Mouse (Mus musculus) adrenal gland, postnatal 4 days (tissue): ENCODE measurements around the gene Tns4. TPM values are rescaled to one million over a fixed set of nuclear protein-coding genes. Genes with fewer than 3 reads are reported as not detected.

Experiments
- DNase-seq, 2 experiments: peaks; one replicate each; pipeline ENCODE4 v3.0.0; 2021 to 2022; ENCODE audit warnings: low spot score in 2 of 2, mixed read lengths in 2 of 2
- long read RNA-seq, 2 experiments: library from polyadenylated mRNA; stranded (forward); transcript quantifications; one replicate each; pipeline ENCODE4 v2.0.0; 2021
- total RNA-seq, 2 experiments: library from RNA; stranded (reverse); gene quantifications; 2 replicates each; pipeline ENCODE4 v1.2.3; 2021

The Tns4 gene
- total RNA-seq: under 1 TPM; 0.31 to 0.51 TPM
- long read RNA-seq, experiment 1, partial matches to known transcripts: 1 of 1 reads
- long read RNA-seq, experiment 1, other reads (novel, unspliced or antisense): 0 of 1 reads
- long read RNA-seq, experiment 2, partial matches to known transcripts: 0 of 1 reads
- long read RNA-seq, experiment 2, other reads (novel, unspliced or antisense): 1 of 1 reads

DNA sequence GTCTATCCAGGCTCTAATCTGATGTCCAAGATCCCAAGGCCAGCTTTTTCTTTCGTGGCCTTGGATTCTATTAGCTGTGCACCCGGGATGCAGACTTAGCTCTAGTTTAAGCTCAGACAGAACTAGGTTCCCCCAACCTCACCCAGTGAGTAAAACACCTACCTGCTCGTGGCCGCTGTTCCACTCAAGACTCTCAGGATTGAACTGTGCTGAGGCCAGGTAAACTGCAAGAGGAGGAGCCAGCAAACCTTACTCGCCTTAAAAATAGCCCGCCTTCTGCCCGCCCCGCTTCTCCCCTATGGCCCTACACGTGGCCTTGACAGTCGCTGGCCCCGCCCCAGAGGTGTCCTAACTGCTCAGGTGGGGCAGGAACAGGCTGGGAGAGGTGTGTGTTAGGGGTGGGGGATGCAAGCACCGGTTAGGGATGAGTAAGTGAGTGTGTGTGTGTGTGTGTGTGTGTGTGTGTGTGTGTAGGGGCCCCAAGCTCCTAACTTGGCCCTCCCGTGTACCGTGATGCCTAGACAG is at the start of gene Tns4:
Tns4 (minus strand) TSS at position 230 of the 525 bp plus-strand sequence.
- no peak for DNase-seq

GRCm38 (mm10) chr11:99137385-99137784 is 48.3 kb upstream of the Tns4 start:
- no peak for DNase-seq

GRCm38 (mm10) chr11:99136961-99137360 is 47.9 kb upstream of the Tns4 start:
- no peak for DNase-seq

DNA sequence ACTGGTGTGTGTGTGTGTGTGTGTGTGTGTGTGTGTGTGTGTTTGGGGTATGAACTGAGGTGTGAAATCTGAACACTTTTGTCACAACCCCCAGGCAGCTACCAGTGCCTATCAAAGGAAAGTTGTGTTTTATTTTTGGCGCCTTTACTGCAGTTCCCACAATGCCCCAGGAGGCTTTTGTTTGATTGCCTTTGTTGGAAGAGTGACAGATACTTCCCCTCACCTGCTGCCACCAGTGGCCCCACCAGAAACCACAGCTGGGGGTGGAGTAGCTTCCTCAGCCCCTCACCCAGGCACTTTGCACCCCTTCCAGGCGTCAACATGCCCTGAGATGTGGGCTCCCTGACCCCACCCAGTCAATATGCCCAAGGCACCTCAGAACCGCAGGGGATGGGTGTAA is 47.3 kb upstream of the Tns4 start:
- no peak for DNase-seq

GRCm38 (mm10) chr11:99135047-99135440 is 45.9 kb upstream of the Tns4 start:
- DNase-seq: no peak

DNA sequence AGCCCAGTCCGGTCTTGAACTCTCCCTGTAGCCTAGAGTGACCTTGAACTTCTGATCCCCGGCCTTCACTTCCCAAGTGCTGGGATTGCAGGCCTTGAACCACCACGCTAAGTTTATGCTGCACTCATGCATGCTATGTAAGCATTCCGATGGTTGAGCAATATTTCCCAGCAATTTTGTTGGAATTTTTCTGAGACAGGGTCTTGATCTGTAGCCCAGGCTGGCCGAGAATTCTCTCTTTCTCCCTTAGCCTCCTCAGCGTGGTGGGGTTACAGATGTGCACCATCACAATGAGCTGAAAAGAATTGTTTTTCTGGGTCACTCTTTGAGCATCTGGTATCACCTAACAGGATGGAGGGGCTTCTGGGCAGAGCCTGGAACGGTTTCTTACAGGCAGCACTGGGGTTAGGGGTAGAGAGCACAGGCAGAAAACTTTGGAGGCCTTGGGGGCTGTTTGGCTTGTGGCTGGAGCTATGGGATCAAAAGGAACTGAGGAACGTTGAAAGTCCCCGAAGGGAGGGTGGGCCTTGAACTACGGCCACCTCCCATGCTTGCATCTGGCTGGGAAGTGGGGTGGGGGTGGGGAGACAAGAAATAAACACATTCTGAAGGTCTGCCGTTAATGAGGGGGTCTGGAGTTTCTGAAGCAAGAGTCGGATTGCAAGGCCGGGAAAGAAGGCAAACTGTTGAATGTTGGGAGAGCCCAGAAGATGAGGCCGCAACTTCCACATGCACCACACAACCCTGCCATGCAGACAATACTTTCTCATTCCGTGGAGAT is 45.4 kb upstream of the Tns4 start:
- DNase-seq: no peak

DNA sequence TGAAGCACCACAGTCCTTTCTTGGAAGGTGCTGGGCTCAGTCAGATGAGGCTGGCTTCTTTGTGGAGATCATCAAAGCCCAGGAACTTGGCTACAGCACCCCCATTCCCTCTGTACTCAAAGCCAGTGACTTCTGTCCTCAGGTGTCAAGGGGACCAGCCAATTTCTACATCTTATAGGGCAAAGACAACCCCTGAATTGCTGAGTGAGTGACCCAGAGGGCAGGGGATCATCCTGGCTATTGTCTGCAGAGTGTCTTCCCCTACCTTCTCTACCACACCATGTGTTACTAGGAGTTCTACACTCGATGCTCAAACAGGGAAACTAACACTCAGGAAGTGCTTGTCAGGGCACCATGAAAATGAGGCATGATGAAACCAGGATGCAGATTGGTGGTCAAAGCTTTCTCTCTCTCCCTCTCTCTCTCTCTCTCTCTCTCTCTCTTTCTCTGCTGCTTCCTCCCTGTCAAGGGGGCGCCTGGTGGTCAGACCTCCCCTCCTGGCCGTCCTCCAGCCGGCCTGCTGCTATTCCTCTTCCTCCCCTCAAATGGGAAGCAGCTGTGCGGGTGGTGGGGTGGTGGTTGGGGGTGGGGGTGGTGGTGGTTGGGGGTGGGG is 44.3 kb upstream of the Tns4 start:
- no peak for DNase-seq

GRCm38 (mm10) chr11:99132091-99132730 is 43.1 kb upstream of the Tns4 start:
- no peak for DNase-seq

GRCm38 (mm10) chr11:99131463-99131840 is 42.3 kb upstream of the Tns4 start:
- no peak for DNase-seq

DNA sequence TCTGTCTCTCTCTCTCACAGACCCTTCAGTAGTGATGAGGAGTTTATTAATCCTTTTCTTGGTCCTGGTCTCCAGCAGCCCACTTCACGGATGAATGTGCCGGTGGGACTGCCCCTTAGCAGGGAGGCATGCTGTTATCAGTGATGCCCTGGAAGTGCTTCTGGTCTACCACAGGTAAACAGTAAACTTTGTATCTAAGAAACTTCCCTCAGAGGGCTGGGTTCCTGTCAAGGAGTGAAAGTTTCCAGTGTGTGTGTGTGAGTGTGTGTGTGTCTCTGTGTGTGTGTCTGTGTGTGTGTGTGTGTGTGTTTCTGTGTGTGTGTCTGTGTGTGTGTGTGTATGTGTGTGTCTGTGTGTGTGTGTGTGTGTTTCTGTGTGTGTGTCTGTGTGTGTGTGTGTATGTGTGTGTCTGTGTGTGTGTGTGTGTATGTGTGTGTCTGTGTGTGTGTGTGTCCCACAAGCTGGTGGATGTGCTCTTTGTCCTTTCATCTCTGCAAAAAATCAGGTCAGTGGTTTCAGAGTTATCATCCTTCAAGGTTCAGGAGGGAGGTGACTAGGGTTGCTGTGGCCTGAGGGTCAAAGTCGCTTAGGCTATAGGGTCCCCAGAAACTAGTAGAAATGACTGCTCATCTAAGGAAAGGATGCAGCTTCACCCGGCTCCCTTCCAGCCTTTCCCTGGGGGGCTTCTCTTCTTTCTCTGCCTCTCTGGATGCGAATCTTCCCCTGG is 41.8 kb upstream of the Tns4 start:
- no peak for DNase-seq

GRCm38 (mm10) chr11:99129287-99129686 is 40.2 kb upstream of the Tns4 start:
- DNase-seq: no peak

DNA sequence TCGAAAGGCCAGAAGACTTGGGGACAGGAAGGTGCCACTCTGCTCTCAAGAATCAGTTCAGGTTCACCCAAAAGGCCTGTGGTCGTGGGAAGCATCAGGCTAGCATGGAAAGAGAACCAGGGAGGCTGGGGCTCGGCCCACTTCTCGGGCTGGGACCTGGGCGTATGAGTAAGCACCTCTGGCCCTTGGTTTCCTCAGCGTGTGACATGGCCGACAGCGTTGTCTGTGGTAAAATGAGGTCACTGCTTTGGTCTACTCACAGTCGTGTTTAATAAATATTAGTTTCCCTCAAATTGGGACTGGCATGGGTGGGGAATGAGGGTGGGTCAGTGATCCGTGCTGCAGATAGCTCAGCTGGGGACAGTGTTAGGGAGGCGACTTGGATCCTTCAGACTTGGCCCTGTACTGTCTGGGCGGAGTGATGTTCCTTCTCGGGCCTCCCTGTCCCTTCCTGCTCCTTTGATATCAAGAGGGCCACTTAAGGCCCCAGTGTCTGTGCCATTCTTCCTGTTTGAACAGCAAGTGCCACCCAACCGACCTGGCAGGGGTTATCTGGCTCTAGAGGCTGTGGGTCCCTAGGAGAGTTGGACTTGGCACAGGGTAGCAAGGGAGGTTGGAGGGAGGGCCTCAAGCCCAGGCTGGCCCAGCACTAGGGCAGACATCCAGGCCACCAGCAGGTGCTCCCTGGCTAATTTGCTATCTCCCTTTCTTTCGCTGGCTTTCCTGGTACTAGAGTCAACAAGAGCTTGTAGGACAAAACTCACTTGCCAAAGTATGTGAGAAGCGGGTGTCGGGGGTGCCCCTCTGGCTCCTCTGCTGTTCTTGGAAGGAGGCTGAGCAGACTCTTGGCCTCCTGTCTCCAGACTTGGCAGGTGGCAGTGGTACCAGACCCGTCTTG is 38.9 kb upstream of the Tns4 start:
- no peak for DNase-seq

DNA sequence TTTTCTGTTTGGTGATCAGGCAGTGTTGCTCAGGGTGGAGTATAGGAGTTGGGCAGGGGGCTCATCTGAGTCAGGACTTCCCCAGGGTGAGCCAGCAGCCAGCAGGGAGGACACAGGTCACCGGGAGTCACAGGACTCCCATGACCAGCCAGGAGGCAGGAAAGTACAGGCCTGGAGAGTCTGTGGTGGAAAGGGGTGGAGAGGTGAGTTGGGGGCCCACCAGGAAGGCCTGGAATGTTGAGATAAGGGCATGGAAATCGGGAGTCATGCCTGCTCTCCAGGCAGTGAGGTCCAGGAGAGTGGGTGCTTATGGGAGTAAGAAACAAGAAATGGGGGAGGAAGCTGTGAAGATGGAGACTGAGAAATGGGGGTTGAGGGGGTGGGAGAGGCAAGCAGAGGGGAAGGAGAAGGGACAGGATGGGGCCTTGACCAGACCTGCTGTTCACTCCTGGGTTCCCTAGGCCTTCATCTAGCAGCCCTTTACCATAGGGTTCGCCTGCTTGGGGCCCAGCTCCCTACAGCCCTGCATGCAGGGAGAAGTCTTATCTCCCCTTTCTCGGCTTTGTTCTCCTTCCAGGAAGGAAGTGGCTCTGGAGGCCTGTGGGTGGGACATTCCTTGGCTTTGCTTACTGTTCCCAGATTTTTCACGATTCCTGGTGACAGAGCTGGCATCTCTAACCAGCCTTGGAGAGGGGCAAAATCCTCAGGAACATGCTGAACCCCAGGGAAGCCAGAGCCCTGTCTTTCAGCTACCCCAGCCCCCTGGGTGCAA is 37.6 kb upstream of the Tns4 start:
- no peak for DNase-seq

DNA sequence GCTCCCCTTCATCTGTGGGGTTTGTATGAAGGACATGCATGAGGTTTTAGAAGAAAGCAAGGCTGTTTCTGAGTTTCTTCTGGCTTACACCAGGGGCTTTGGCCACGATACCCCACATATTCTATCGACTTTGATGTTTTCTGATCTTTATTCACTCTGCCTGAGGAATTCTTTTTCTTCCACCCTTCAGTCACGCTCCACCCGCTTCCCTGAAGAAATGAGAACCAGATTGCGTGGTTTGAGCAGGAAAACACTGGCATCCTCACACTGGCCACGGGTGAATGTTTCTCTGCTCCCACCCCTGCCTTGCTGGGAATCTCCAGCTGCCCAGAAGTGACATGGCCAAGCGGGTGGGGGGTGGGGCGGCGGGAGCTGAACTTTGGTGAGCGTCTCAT is 35.5 kb upstream of the Tns4 start:
- no peak for DNase-seq

- no peak for DNase-seq
Observed at GRCm38 (mm10) chr11:99123977-99124634, 35.0 kb upstream of the Tns4 start.

GRCm38 (mm10) chr11:99122703-99123102 is 33.6 kb upstream of the Tns4 start:
- DNase-seq: no peak

GRCm38 (mm10) chr11:99121218-99121631 is 32.1 kb upstream of the Tns4 start:
- no peak for DNase-seq

DNA sequence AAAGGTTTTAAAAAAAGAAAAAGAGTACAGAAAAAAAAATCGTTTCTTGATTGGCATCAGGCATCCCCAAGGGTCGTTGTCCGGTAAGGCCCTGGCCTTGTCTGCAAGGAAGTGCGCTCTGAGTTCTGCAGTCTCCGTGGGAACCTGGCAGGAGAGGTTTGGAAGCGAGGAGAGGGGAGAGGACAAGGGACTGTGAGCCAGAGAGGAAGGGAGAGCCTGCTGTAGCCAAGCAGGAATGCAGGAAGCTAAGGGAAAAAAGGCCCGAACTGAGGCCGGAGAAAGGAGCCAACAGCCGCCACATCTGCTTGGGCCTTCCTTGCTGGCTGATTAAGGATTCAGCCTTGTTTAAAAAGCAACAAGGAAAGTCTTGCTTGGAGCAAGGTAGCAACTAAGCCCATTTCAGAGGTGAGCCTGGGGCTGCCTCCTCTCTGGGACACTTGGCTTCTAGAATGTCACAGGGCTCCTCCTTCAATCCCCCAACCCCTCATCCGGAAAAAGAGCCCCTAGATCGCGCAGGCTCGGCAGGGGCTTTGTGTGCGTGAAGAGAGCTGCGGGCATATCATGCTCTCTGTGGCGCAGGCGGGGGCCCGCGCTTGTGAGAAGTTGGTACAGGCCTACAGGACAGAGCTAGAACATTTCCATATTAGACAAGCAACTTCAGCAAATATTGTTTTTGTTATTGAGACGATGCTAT is 31.6 kb upstream of the Tns4 start:
- no peak for DNase-seq
